Mouse (Mus musculus) cerebellum, adult 2 months (tissue): ENCODE measurements around the gene Tmub2.

Experiments
- CTCF ChIP-seq: fragments of 200-500 bp; IDR thresholded peaks from 2 replicates; pipeline ENCODE4 v1.5.1; 2011; ENCODE audit warnings: low read depth, mild to moderate bottlenecking, control low read depth, low read length, moderate library complexity, borderline replicate concordance; ENCODE audit not compliant: insufficient read depth
- POLR2A ChIP-seq: fragments of 200-500 bp; IDR thresholded peaks from 2 replicates; pipeline ENCODE4 v1.6.1; 2011; ENCODE audit warnings: low read length, control low read depth, borderline replicate concordance; ENCODE audit not compliant: insufficient read depth

GRCm38 (mm10) chr11:102245581-102246272 is 39.0 kb upstream of the Tmub2 start:
- TF ChIP-seq CTCF (no peak), POLR2A (no peak)
